8 mouse cellular contexts compared by ENCODE assay signal in genomic region chr9:45121769-45122168, GRCm38 (mm10). TPM values are rescaled to one million over a fixed set of nuclear protein-coding genes. Genes with fewer than 3 reads are reported as not detected.
DNase-seq lines count a peak whose midpoint lies in the region; ATAC-seq and TF ChIP-seq lines count a peak whose summit lies in the region.

No protein-coding gene starts in this region.

- no peak overlapping the region for H3K9ac ChIP-seq in intestine, postnatal 0 days (ENCODE audit: low read depth, low read length)
- no peak overlapping the region for H3K9ac ChIP-seq in midbrain, embryonic 11.5 days (ENCODE audit: low read length)

- H3K4me2 ChIP-seq in intestine, postnatal 0 days (replicated peaks; ENCODE audit: low read depth): peak overlapping the region; percentile 58
- H3K4me2 ChIP-seq in midbrain, embryonic 11.5 days: peak overlapping the region; percentile 17; the same call in 1 of the 2 replicates

- 3% methylated on average over 10 of the region's 10 CpGs for WGBS in intestine, postnatal 0 days
- WGBS in midbrain, embryonic 11.5 days: 7% methylated on average over 10 of the region's 10 CpGs
- under 1% methylated on average over 10 of the region's 10 CpGs for WGBS in small intestine, adult 2 months

- H3K9me3 ChIP-seq in intestine, postnatal 0 days (ENCODE audit: control insufficient read depth): no peaks in the 10 kb centered on the region
- H3K9me3 ChIP-seq in midbrain, embryonic 11.5 days (ENCODE audit: control insufficient read depth, low read length): no peaks in the 10 kb centered on the region

- peak; percentile 69 for ATAC-seq in granulocyte monocyte progenitor cell, adult 5-6 weeks (replicated peaks; ENCODE audit: poor library complexity, severe bottlenecking)
- ATAC-seq in intestine, postnatal 0 days: peak; percentile 67
- peak; percentile 49; the same call in 1 of the 2 replicates for ATAC-seq in midbrain, embryonic 11.5 days (ENCODE audit: low FRiP score)
- no peak for ATAC-seq in erythroid progenitor cell, adult 5-6 weeks (replicated peaks; ENCODE audit: low FRiP score, poor library complexity, severe bottlenecking)

- H3K36me3 ChIP-seq in intestine, postnatal 0 days (ENCODE audit: control insufficient read depth, insufficient read depth): no peaks in the 10 kb centered on the region
- H3K36me3 ChIP-seq in midbrain, embryonic 11.5 days (ENCODE audit: control insufficient read depth, insufficient read depth, low read length): no peaks in the 10 kb centered on the region
- H3K36me3 ChIP-seq in small intestine, adult 2 months (ENCODE audit: control insufficient read depth, insufficient read depth, low read length): no peaks in the 10 kb centered on the region

- no peaks in the 10 kb centered on the region for H3K27me3 ChIP-seq in intestine, postnatal 0 days (replicated peaks; ENCODE audit: control insufficient read depth, insufficient read depth, low read length)
- H3K27me3 ChIP-seq in midbrain, embryonic 11.5 days (ENCODE audit: control insufficient read depth, insufficient read depth, low read length): no peaks in the 10 kb centered on the region
- H3K27me3 ChIP-seq in small intestine, adult 2 months (ENCODE audit: control insufficient read depth, insufficient read depth, low read length): no peaks in the 10 kb centered on the region

- TF ChIP-seq CTCF in intestine, postnatal 0 days (IDR thresholded peaks at IDR 0.05; ENCODE audit: low read depth): peak; percentile 98
- TF ChIP-seq CTCF in small intestine, adult 2 months (IDR thresholded peaks at IDR 0.05; ENCODE audit: extremely low read depth, insufficient read length, insufficient replicate concordance, low read depth, low read length): peak; percentile 87

- 0 out of 2 replicates have a peak, but pooled peaks have one; percentile 37 for TF ChIP-seq POLR2A in small intestine, adult 2 months (IDR thresholded peaks at IDR 0.05; ENCODE audit: low read depth, low read length)

- DNase-seq in adrenal gland, postnatal 10 days: peak; percentile 80
- peak; percentile 61 for DNase-seq in embryo, embryonic 11.5 days (ENCODE audit: low read depth, low spot score)
- DNase-seq in left cerebral cortex, postnatal 4 days: peak; percentile 80
- DNase-seq in midbrain, embryonic 11.5 days (ENCODE audit: low spot score, missing footprints): peak; percentile 95

- H3K4me1 ChIP-seq in intestine, postnatal 0 days (replicated peaks; ENCODE audit: control insufficient read depth, insufficient read depth, low read length): peaks cover 8% of the 10 kb centered on the region; the same call in 1 of the 2 replicates
- 0 out of 2 replicates have a peak, but pooled peaks cover 2% of the 10 kb centered on the region for H3K4me1 ChIP-seq in midbrain, embryonic 11.5 days (ENCODE audit: control insufficient read depth, insufficient read depth, low read length)
- peaks cover 18% of the 10 kb centered on the region for H3K4me1 ChIP-seq in small intestine, adult 2 months (ENCODE audit: control insufficient read depth, insufficient read depth, insufficient read length, low read length)

- H3K27ac ChIP-seq in intestine, postnatal 0 days (ENCODE audit: low read depth, low read length): no peak overlapping the region
- no peak overlapping the region for H3K27ac ChIP-seq in midbrain, embryonic 11.5 days (ENCODE audit: low read depth, low read length)
- no peak overlapping the region; the same call in 1 of the 2 replicates for H3K27ac ChIP-seq in small intestine, adult 2 months (ENCODE audit: insufficient read depth, low read depth, low read length)

- intact Hi-C loops in left cerebral cortex, postnatal 4 days (cut with DNase I): no loop called here

- no peak overlapping the region for H3K4me3 ChIP-seq in intestine, postnatal 0 days (ENCODE audit: low read depth, low read length)
- no peak overlapping the region for H3K4me3 ChIP-seq in midbrain, embryonic 11.5 days (ENCODE audit: low read depth, low read length)
- peak overlapping the region; percentile 44 for H3K4me3 ChIP-seq in small intestine, adult 2 months (ENCODE audit: low read depth, low read length)

RNA-seq across cellular contexts. Expression of gene Scn2b, which starts 4.2 kb away (rescaled TPM):
- 1 to 10 TPM; 6.7 to 7.5 TPM for total RNA-seq in adrenal gland, postnatal 10 days (2021)
- not detected in 2 replicates for total RNA-seq in granulocyte monocyte progenitor cell, adult 5-6 weeks (2014; fragmentation: Nextera tagmentation)
- not detected in 2 replicates for total RNA-seq in granulocyte monocyte progenitor cell, adult 5-6 weeks (2017)
- polyA plus RNA-seq in intestine, postnatal 0 days (2015; fragmentation: Nextera tagmentation; extraction: Ambion mirVana): 0.96 and 1.1 TPM in 2 replicates
- total RNA-seq in left cerebral cortex, postnatal 4 days (2021): 10 to 100 TPM; 17.9 to 19.4 TPM
- polyA plus RNA-seq in midbrain, embryonic 11.5 days (2014; fragmentation: Nextera tagmentation; extraction: Ambion mirVana): 3.4 and 3.5 TPM in 2 replicates
- polyA plus RNA-seq in small intestine, adult 2 months (2012; rRNA removed): 0.27 and 0.98 TPM in 2 replicates
- total RNA-seq in erythroid progenitor cell, adult 5-6 weeks (2015; ENCODE audit: low replicate concordance): not detected in 2 replicates
- total RNA-seq in erythroid progenitor cell, adult 5-6 weeks (2017; ENCODE audit: low replicate concordance): under 0.01 TPM in 1 of 2 replicates, not detected in the other

RNA-seq across cellular contexts. Expression of gene Scn4b, which starts 16.4 kb away (rescaled TPM):
- 10 to 100 TPM in 1 of 2 experiments, 1 to 10 TPM in 1; 3.3 to 14.2 TPM for total RNA-seq in adrenal gland, postnatal 10 days (2021)
- total RNA-seq in granulocyte monocyte progenitor cell, adult 5-6 weeks (2014; fragmentation: Nextera tagmentation): not detected in 2 replicates
- total RNA-seq in granulocyte monocyte progenitor cell, adult 5-6 weeks (2017): not detected in 2 replicates
- 0.04 TPM in 1 of 2 replicates, not detected in the other for polyA plus RNA-seq in intestine, postnatal 0 days (2015; fragmentation: Nextera tagmentation; extraction: Ambion mirVana)
- under 1 TPM; 0.70 to 0.89 TPM for total RNA-seq in left cerebral cortex, postnatal 4 days (2021)
- polyA plus RNA-seq in midbrain, embryonic 11.5 days (2014; fragmentation: Nextera tagmentation; extraction: Ambion mirVana): 0.03 and 0.08 TPM in 2 replicates
- polyA plus RNA-seq in small intestine, adult 2 months (2012; rRNA removed): 0.06 and 0.09 TPM in 2 replicates
- not detected in 2 replicates for total RNA-seq in erythroid progenitor cell, adult 5-6 weeks (2015; ENCODE audit: low replicate concordance)
- total RNA-seq in erythroid progenitor cell, adult 5-6 weeks (2017; ENCODE audit: low replicate concordance): not detected in 2 replicates

RNA-seq across cellular contexts. Expression of gene Jaml, which starts 42.8 kb away (rescaled TPM):
- total RNA-seq in adrenal gland, postnatal 10 days (2021): 1 to 10 TPM in 1 of 2 experiments, under 1 TPM in 1; 0.70 to 1.8 TPM
- 0.51 TPM in 1 of 2 replicates, not detected in the other for total RNA-seq in granulocyte monocyte progenitor cell, adult 5-6 weeks (2014; fragmentation: Nextera tagmentation)
- total RNA-seq in granulocyte monocyte progenitor cell, adult 5-6 weeks (2017): 2.4 and 3.4 TPM in 2 replicates
- polyA plus RNA-seq in intestine, postnatal 0 days (2015; fragmentation: Nextera tagmentation; extraction: Ambion mirVana): 221 and 255 TPM in 2 replicates
- under 1 TPM in 1 of 2 experiments, not detected in 1; 0.18 TPM for total RNA-seq in left cerebral cortex, postnatal 4 days (2021)
- 0.31 TPM in 1 of 2 replicates, not detected in the other for polyA plus RNA-seq in midbrain, embryonic 11.5 days (2014; fragmentation: Nextera tagmentation; extraction: Ambion mirVana)
- polyA plus RNA-seq in small intestine, adult 2 months (2012; rRNA removed): 2.5 and 3.9 TPM in 2 replicates
- 5.4 TPM in 1 of 2 replicates, not detected in the other for total RNA-seq in erythroid progenitor cell, adult 5-6 weeks (2015; ENCODE audit: low replicate concordance)
- 3.5 and 5.7 TPM in 2 replicates for total RNA-seq in erythroid progenitor cell, adult 5-6 weeks (2017; ENCODE audit: low replicate concordance)

Comparison
In these comparisons a context has a peak if more than half of its experiments do, and no peak if none do; other contexts are left out.
1. RNA of gene Scn2b, which starts 4.2 kb away (total RNA-seq): 17.9 to 19.4 TPM in left cerebral cortex, postnatal 4 days and 6.7 to 7.5 TPM in adrenal gland, postnatal 10 days; not detected in granulocyte monocyte progenitor cell, adult 5-6 weeks and under 0.01 TPM in erythroid progenitor cell, adult 5-6 weeks; every median in the first group is over 4 times any median in the second.
2. Peak in every context shown above with its lines, with median percentiles within 50 percentile points of each other: DNase-seq.